Mouse (Mus musculus) liver, postnatal 0 days (tissue): ENCODE results near the gene Sbk3.

ENCODE experiments used
- CTCF ChIP-seq: sonication (generic); IDR thresholded peaks from 2 replicates; pipeline ENCODE4 v1.5.1; 2016; ENCODE audit warnings: antibody characterized with exemption, low read depth
- EP300 ChIP-seq: IDR thresholded peaks from 2 replicates; pipeline ENCODE4 v1.6.1; 2016; ENCODE audit warnings: antibody characterized with exemption, low read depth, mild to moderate bottlenecking

DNA sequence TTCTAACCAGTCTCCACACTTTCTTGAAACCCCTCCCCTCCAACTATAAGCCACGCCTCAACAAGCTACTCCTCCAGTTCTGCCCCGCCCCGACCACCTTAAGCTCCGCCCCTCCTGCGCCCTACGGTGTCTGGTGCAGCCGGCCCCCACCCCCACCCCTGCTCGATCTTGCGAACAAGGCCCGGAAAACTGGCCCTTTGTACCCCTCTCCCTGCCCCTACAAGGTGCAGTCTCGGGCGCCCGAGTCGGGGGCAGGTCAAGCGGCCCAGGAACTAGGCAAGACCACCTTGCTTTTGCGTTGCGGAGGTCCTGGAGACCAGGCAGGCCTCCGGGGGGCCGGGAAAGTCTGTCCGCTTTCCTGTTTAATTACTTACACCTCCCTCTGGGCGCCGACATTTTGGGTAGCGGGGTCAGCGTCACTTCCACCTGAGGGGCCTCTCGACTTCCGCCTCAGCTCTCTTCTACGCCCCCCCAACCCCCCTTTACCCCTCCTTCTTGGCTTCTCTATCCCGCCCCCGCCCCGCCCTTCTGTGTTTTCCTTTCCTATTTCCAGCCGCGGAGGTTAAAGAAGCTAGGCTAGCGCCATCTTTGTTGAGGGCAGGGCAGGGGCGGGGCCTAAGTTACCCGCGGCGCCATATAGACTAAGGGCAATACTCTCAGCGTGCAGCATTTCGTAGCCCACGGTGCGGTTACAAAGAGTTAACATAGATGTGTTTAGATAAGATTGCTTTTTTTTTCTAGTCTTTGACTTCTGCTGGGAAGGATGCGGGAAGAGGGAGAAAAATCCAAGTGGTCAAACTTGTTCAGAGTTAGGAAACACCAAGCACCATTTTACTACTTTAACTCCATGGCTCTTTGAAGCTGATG is 43.5 kb upstream of the Sbk3 start, which contains the start of the genes Zfp524 and Fiz1:
- no peak for TF ChIP-seq CTCF
- no peak; the same call in none of the 2 replicates for TF ChIP-seq EP300
